Mouse (Mus musculus): Measurements from ENCODE around the gene Olfr1208. TPM values are rescaled to one million over a fixed set of nuclear protein-coding genes. Genes with fewer than 3 reads are reported as not detected.

The Olfr1208 gene
- total RNA-seq (2014; fragmentation: Nextera tagmentation): not detected in 2 replicates
- total RNA-seq (2017): 0.11 and 0.17 TPM in 2 replicates
- polyA plus RNA-seq (2012): not detected in 2 replicates

GRCm38 (mm10) chr2:88902211-88902610, at the start of gene Olfr1208:
Gene Olfr1208, minus strand, starts transcription at chr2:88902311.
- Histone ChIP-seq H3K4me1 (ENCODE audit: insufficient read depth, low read depth, low read length) (no peaks in the 10 kb centered on the region), H3K36me3 (replicated peaks) (no peaks in the 10 kb centered on the region), H3K27me3 (ENCODE audit: insufficient read depth, low read length) (no peaks in the 10 kb centered on the region), H3K4me3 (ENCODE audit: low read depth, low read length) (no peak within 1 kb of the TSS), H3K9me3 (replicated peaks) (0 out of 2 replicates have a peak, but pooled peaks cover 5% of the 10 kb centered on the region)
- DNase-seq (ENCODE audit: low spot score) (no peak), ATAC-seq (ENCODE audit: extremely low read depth, insufficient number of reproducible peaks, low FRiP score, poor library complexity, severe bottlenecking) (no peak)
- TF ChIP-seq GATA2 (IDR thresholded peaks at IDR 0.05; ENCODE audit: borderline replicate concordance, low read depth, low read length) (no peak), CTCF (IDR thresholded peaks at IDR 0.05; ENCODE audit: low read depth, low read length) (no peak), POLR2AphosphoS5 (IDR thresholded peaks at IDR 0.05; ENCODE audit: insufficient replicate concordance, low read depth, low read length) (no peak), GATA1 (IDR thresholded peaks at IDR 0.05; ENCODE audit: borderline replicate concordance, low read length) (no peak), TAL1 (conservative IDR thresholded peaks at IDR 0.05; ENCODE audit: low read depth, low read length) (no peak)

- TF ChIP-seq CTCF (IDR thresholded peaks at IDR 0.05; ENCODE audit: low read depth, low read length): no peak
- no peak for TF ChIP-seq GATA2 (IDR thresholded peaks at IDR 0.05; ENCODE audit: borderline replicate concordance, low read depth, low read length)
- no peak for TF ChIP-seq GATA1 (IDR thresholded peaks at IDR 0.05; ENCODE audit: borderline replicate concordance, low read length)
- TF ChIP-seq TAL1 (conservative IDR thresholded peaks at IDR 0.05; ENCODE audit: low read depth, low read length): no peak
- TF ChIP-seq POLR2AphosphoS5 (IDR thresholded peaks at IDR 0.05; ENCODE audit: insufficient replicate concordance, low read depth, low read length): no peak
- Histone ChIP-seq H3K27me3 (ENCODE audit: insufficient read depth, low read length) (no peaks in the 10 kb centered on the region), H3K36me3 (replicated peaks) (no peaks in the 10 kb centered on the region), H3K4me1 (ENCODE audit: insufficient read depth, low read depth, low read length) (no peaks in the 10 kb centered on the region), H3K9me3 (replicated peaks) (no peaks in the 10 kb centered on the region; the same call in 1 of the 2 replicates), H3K4me3 (ENCODE audit: low read depth, low read length) (no peak within 1 kb of the TSS)
- DNase-seq (ENCODE audit: low spot score): no peak
- no peak for ATAC-seq (ENCODE audit: extremely low read depth, insufficient number of reproducible peaks, low FRiP score, poor library complexity, severe bottlenecking)
Measured at GRCm38 (mm10) chr2:88938011-88938410, 35.9 kb upstream of the Olfr1208 start, which contains the start of gene Olfr1211. Gene Olfr1211, minus strand, starts transcription at chr2:88938111.

- Histone ChIP-seq H3K9me3 (replicated peaks) (no peaks in the 10 kb centered on the region), H3K4me3 (ENCODE audit: low read depth, low read length) (no peak within 1 kb of the TSS), H3K4me1 (ENCODE audit: insufficient read depth, low read depth, low read length) (no peaks in the 10 kb centered on the region), H3K27me3 (ENCODE audit: insufficient read depth, low read length) (no peaks in the 10 kb centered on the region), H3K36me3 (replicated peaks) (no peaks in the 10 kb centered on the region)
- no peak for TF ChIP-seq GATA2 (IDR thresholded peaks at IDR 0.05; ENCODE audit: borderline replicate concordance, low read depth, low read length)
- no peak for TF ChIP-seq POLR2AphosphoS5 (IDR thresholded peaks at IDR 0.05; ENCODE audit: insufficient replicate concordance, low read depth, low read length)
- TF ChIP-seq TAL1 (conservative IDR thresholded peaks at IDR 0.05; ENCODE audit: low read depth, low read length): no peak
- no peak for TF ChIP-seq CTCF (IDR thresholded peaks at IDR 0.05; ENCODE audit: low read depth, low read length)
- no peak for TF ChIP-seq GATA1 (IDR thresholded peaks at IDR 0.05; ENCODE audit: borderline replicate concordance, low read length)
- DNase-seq (ENCODE audit: low spot score): no peak
- no peak for ATAC-seq (ENCODE audit: extremely low read depth, insufficient number of reproducible peaks, low FRiP score, poor library complexity, severe bottlenecking)
Measured at GRCm38 (mm10) chr2:88915057-88915456, 12.9 kb upstream of the Olfr1208 start, which contains the start of gene Olfr1209. Gene Olfr1209, minus strand, starts transcription at chr2:88915157.

- Histone ChIP-seq H3K27me3 (ENCODE audit: insufficient read depth, low read length) (no peaks in the 10 kb centered on the region), H3K9me3 (replicated peaks) (peaks cover 9% of the 10 kb centered on the region), H3K36me3 (replicated peaks) (no peaks in the 10 kb centered on the region), H3K4me1 (ENCODE audit: insufficient read depth, low read depth, low read length) (no peaks in the 10 kb centered on the region), H3K4me3 (ENCODE audit: low read depth, low read length) (no peak within 1 kb of the TSS)
- no peak for ATAC-seq (ENCODE audit: extremely low read depth, insufficient number of reproducible peaks, low FRiP score, poor library complexity, severe bottlenecking)
- TF ChIP-seq TAL1 (conservative IDR thresholded peaks at IDR 0.05; ENCODE audit: low read depth, low read length): no peak
- no peak for TF ChIP-seq POLR2AphosphoS5 (IDR thresholded peaks at IDR 0.05; ENCODE audit: insufficient replicate concordance, low read depth, low read length)
- no peak for TF ChIP-seq GATA1 (IDR thresholded peaks at IDR 0.05; ENCODE audit: borderline replicate concordance, low read length)
- TF ChIP-seq GATA2 (IDR thresholded peaks at IDR 0.05; ENCODE audit: borderline replicate concordance, low read depth, low read length): no peak
- TF ChIP-seq CTCF (IDR thresholded peaks at IDR 0.05; ENCODE audit: low read depth, low read length): no peak
- no peak for DNase-seq (ENCODE audit: low spot score)
Measured at GRCm38 (mm10) chr2:88862931-88863330, 39.2 kb downstream of the Olfr1208 start, which contains the start of gene Olfr1206. Gene Olfr1206, plus strand, starts transcription at chr2:88863231.

GRCm38 (mm10) chr2:88848992-88849391, 53.1 kb downstream of the Olfr1208 start, which contains the start of gene Olfr1204:
Gene Olfr1204, plus strand, starts transcription at chr2:88849292.
- no peak within 1 kb of the TSS for H3K4me3 ChIP-seq (ENCODE audit: low read depth, low read length)
- no peaks in the 10 kb centered on the region for H3K27me3 ChIP-seq (ENCODE audit: insufficient read depth, low read length)
- H3K36me3 ChIP-seq (replicated peaks): no peaks in the 10 kb centered on the region
- no peaks in the 10 kb centered on the region; the same call in 1 of the 2 replicates for H3K9me3 ChIP-seq (replicated peaks)
- no peak for TF ChIP-seq GATA1 (IDR thresholded peaks at IDR 0.05; ENCODE audit: borderline replicate concordance, low read length)
- TF ChIP-seq CTCF (IDR thresholded peaks at IDR 0.05; ENCODE audit: low read depth, low read length): no peak
- ATAC-seq (ENCODE audit: extremely low read depth, insufficient number of reproducible peaks, low FRiP score, poor library complexity, severe bottlenecking) (no peak), DNase-seq (ENCODE audit: low spot score) (no peak)
- H3K4me1 ChIP-seq (ENCODE audit: insufficient read depth, low read depth, low read length): no peaks in the 10 kb centered on the region

Other genes with a start within 250 kb of the Olfr1208 start
Only the 20 nearest of the 26 such genes appear.
- not detected in 2 replicates for gene Olfr1196, start 197.7 kb downstream of the Olfr1208 start, total RNA-seq (2014; fragmentation: Nextera tagmentation)
- gene Olfr1196, start 197.7 kb downstream of the Olfr1208 start, total RNA-seq (2017): 0.06 and 0.11 TPM in 2 replicates
- gene Olfr1196, start 197.7 kb downstream of the Olfr1208 start, polyA plus RNA-seq (2012): not detected in 2 replicates
- not detected in 2 replicates for gene Olfr1197, start 169.9 kb downstream of the Olfr1208 start, total RNA-seq (2014; fragmentation: Nextera tagmentation)
- 0.05 TPM in 1 of 2 replicates, not detected in the other for gene Olfr1197, start 169.9 kb downstream of the Olfr1208 start, total RNA-seq (2017)
- gene Olfr1197, start 169.9 kb downstream of the Olfr1208 start, polyA plus RNA-seq (2012): not detected in 2 replicates
- gene Olfr1198, start 150.9 kb downstream of the Olfr1208 start, total RNA-seq (2014; fragmentation: Nextera tagmentation): not detected in 2 replicates
- 0.05 TPM in 1 of 2 replicates, not detected in the other for gene Olfr1198, start 150.9 kb downstream of the Olfr1208 start, total RNA-seq (2017)
- not detected in 2 replicates for gene Olfr1198, start 150.9 kb downstream of the Olfr1208 start, polyA plus RNA-seq (2012)
- gene Olfr1199, start 141.8 kb downstream of the Olfr1208 start, total RNA-seq (2014; fragmentation: Nextera tagmentation): not detected in 2 replicates
- 0.11 TPM in 1 of 2 replicates, not detected in the other for gene Olfr1199, start 141.8 kb downstream of the Olfr1208 start, total RNA-seq (2017)
- gene Olfr1199, start 141.8 kb downstream of the Olfr1208 start, polyA plus RNA-seq (2012): not detected in 2 replicates
- gene Olfr1200, start 131.8 kb downstream of the Olfr1208 start, total RNA-seq (2014; fragmentation: Nextera tagmentation): not detected in 2 replicates
- gene Olfr1200, start 131.8 kb downstream of the Olfr1208 start, total RNA-seq (2017): 0.38 TPM in 1 of 2 replicates, not detected in the other
- not detected in 2 replicates for gene Olfr1200, start 131.8 kb downstream of the Olfr1208 start, polyA plus RNA-seq (2012)
- gene Olfr1201, start 109.3 kb downstream of the Olfr1208 start, total RNA-seq (2014; fragmentation: Nextera tagmentation): not detected in 2 replicates
- 0.11 and 0.17 TPM in 2 replicates for gene Olfr1201, start 109.3 kb downstream of the Olfr1208 start, total RNA-seq (2017)
- gene Olfr1201, start 109.3 kb downstream of the Olfr1208 start, polyA plus RNA-seq (2012): not detected in 2 replicates
- gene Olfr1202, start 87.8 kb downstream of the Olfr1208 start, total RNA-seq (2014; fragmentation: Nextera tagmentation): not detected in 2 replicates
- 0.06 and 0.11 TPM in 2 replicates for gene Olfr1202, start 87.8 kb downstream of the Olfr1208 start, total RNA-seq (2017)
- not detected in 2 replicates for gene Olfr1202, start 87.8 kb downstream of the Olfr1208 start, polyA plus RNA-seq (2012)
- gene Olfr1205, start 72.6 kb downstream of the Olfr1208 start, total RNA-seq (2014; fragmentation: Nextera tagmentation): not detected in 2 replicates
- 0.05 TPM in 1 of 2 replicates, not detected in the other for gene Olfr1205, start 72.6 kb downstream of the Olfr1208 start, total RNA-seq (2017)
- not detected in 2 replicates for gene Olfr1205, start 72.6 kb downstream of the Olfr1208 start, polyA plus RNA-seq (2012)
- not detected in 2 replicates for gene Olfr1204, start 53.0 kb downstream of the Olfr1208 start, total RNA-seq (2014; fragmentation: Nextera tagmentation)
- gene Olfr1204, start 53.0 kb downstream of the Olfr1208 start, total RNA-seq (2017): 0.06 and 0.11 TPM in 2 replicates
- not detected in 2 replicates for gene Olfr1204, start 53.0 kb downstream of the Olfr1208 start, polyA plus RNA-seq (2012)
- gene Olfr1206, start 39.1 kb downstream of the Olfr1208 start, total RNA-seq (2014; fragmentation: Nextera tagmentation): not detected in 2 replicates
- gene Olfr1206, start 39.1 kb downstream of the Olfr1208 start, total RNA-seq (2017): 0.16 TPM in 1 of 2 replicates, not detected in the other
- not detected in 2 replicates for gene Olfr1206, start 39.1 kb downstream of the Olfr1208 start, polyA plus RNA-seq (2012)
- gene Olfr1209, start 12.8 kb upstream of the Olfr1208 start, total RNA-seq (2014; fragmentation: Nextera tagmentation): not detected in 2 replicates
- 0.05 TPM in 1 of 2 replicates, not detected in the other for gene Olfr1209, start 12.8 kb upstream of the Olfr1208 start, total RNA-seq (2017)
- 0.07 TPM in 1 of 2 replicates, not detected in the other for gene Olfr1209, start 12.8 kb upstream of the Olfr1208 start, polyA plus RNA-seq (2012)
- gene Olfr1211, start 35.8 kb upstream of the Olfr1208 start, total RNA-seq (2014; fragmentation: Nextera tagmentation): not detected in 2 replicates
- 0.05 TPM in 1 of 2 replicates, not detected in the other for gene Olfr1211, start 35.8 kb upstream of the Olfr1208 start, total RNA-seq (2017)
- gene Olfr1211, start 35.8 kb upstream of the Olfr1208 start, polyA plus RNA-seq (2012): not detected in 2 replicates
- not detected in 2 replicates for gene Olfr1212, start 51.7 kb upstream of the Olfr1208 start, total RNA-seq (2014; fragmentation: Nextera tagmentation)
- 0.06 and 0.55 TPM in 2 replicates for gene Olfr1212, start 51.7 kb upstream of the Olfr1208 start, total RNA-seq (2017)
- not detected in 2 replicates for gene Olfr1212, start 51.7 kb upstream of the Olfr1208 start, polyA plus RNA-seq (2012)
- not detected in 2 replicates for gene Gm13762, start 78.0 kb upstream of the Olfr1208 start, total RNA-seq (2014; fragmentation: Nextera tagmentation)
- gene Gm13762, start 78.0 kb upstream of the Olfr1208 start, total RNA-seq (2017): 0.17 TPM in 1 of 2 replicates, not detected in the other
- not detected in 2 replicates for gene Gm13762, start 78.0 kb upstream of the Olfr1208 start, polyA plus RNA-seq (2012)
- not detected in 2 replicates for gene Olfr1214, start 90.3 kb upstream of the Olfr1208 start, total RNA-seq (2014; fragmentation: Nextera tagmentation)
- gene Olfr1214, start 90.3 kb upstream of the Olfr1208 start, total RNA-seq (2017): 0.16 TPM in 1 of 2 replicates, not detected in the other
- gene Olfr1214, start 90.3 kb upstream of the Olfr1208 start, polyA plus RNA-seq (2012): not detected in 2 replicates
- not detected in 2 replicates for gene Olfr1215, start 104.7 kb upstream of the Olfr1208 start, total RNA-seq (2014; fragmentation: Nextera tagmentation)
- gene Olfr1215, start 104.7 kb upstream of the Olfr1208 start, total RNA-seq (2017): not detected in 2 replicates
- gene Olfr1215, start 104.7 kb upstream of the Olfr1208 start, polyA plus RNA-seq (2012): not detected in 2 replicates
- gene Olfr1216, start 116.0 kb upstream of the Olfr1208 start, total RNA-seq (2014; fragmentation: Nextera tagmentation): not detected in 2 replicates
- gene Olfr1216, start 116.0 kb upstream of the Olfr1208 start, total RNA-seq (2017): 0.06 TPM in 1 of 2 replicates, not detected in the other
- gene Olfr1216, start 116.0 kb upstream of the Olfr1208 start, polyA plus RNA-seq (2012): not detected in 2 replicates
- not detected in 2 replicates for gene Olfr1217, start 129.8 kb upstream of the Olfr1208 start, total RNA-seq (2014; fragmentation: Nextera tagmentation)
- 0.12 and 0.16 TPM in 2 replicates for gene Olfr1217, start 129.8 kb upstream of the Olfr1208 start, total RNA-seq (2017)
- gene Olfr1217, start 129.8 kb upstream of the Olfr1208 start, polyA plus RNA-seq (2012): not detected in 2 replicates
- not detected in 2 replicates for gene Olfr1218, start 158.9 kb upstream of the Olfr1208 start, total RNA-seq (2014; fragmentation: Nextera tagmentation)
- 0.23 and 0.27 TPM in 2 replicates for gene Olfr1218, start 158.9 kb upstream of the Olfr1208 start, total RNA-seq (2017)
- not detected in 2 replicates for gene Olfr1218, start 158.9 kb upstream of the Olfr1208 start, polyA plus RNA-seq (2012)
- gene Olfr1219, start 181.2 kb upstream of the Olfr1208 start, total RNA-seq (2014; fragmentation: Nextera tagmentation): not detected in 2 replicates
- gene Olfr1219, start 181.2 kb upstream of the Olfr1208 start, total RNA-seq (2017): 0.22 TPM in 1 of 2 replicates, not detected in the other
- gene Olfr1219, start 181.2 kb upstream of the Olfr1208 start, polyA plus RNA-seq (2012): not detected in 2 replicates